Mouse (Mus musculus): ENCODE data around the gene Cand2. TPM values are rescaled to one million over a fixed set of nuclear protein-coding genes. Genes with fewer than 3 reads are reported as not detected.

Gene Cand2
- 7.9 and 18.1 TPM in 2 replicates for polyA plus RNA-seq (2012; rRNA removed; ENCODE audit: low replicate concordance)

GRCm38 (mm10) chr6:115774501-115774921 is at the start of gene Cand2:
TSS of gene Cand2 (plus strand) at chr6:115774538.

DNA sequence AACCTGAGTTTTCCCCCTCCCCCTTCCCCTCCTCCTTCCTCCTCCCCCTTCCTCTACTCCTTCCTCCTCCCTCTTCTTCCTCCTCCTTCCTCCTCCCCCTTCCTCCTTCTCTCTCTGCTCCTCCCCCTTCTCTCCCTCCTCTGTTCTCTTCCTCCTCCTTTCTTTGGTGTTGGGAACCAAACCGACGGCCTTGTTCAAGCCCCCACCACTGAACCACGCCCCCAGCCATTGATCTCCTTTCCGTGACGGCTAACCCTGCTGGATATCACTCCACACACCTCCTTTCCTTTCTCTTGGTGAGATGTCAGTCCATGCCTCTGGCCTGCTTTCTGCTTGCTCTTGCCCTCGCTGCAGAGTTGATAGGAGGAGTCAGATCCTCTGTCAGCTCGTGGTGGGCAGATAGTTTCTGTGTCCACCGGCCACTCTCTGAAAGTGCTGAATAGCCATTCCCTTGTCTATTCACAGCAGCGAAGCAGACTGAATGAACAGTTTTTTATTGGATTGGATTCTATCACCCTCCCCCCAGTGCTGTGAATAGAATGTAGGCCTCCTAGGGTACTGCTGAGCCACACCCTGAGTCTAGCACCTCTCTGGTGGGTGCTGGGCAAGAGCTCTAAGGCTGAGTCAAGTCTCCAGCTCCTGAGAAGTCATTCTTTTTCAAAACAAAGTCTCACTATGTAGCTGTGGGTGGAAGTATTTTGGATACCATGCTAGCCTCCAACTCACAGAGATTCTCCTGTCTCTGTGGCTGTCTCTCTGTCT is 12.2 kb upstream of the Cand2 start, which contains the start of gene Tmem40:
Gene Tmem40 (minus strand): TSS at position 416 of the 762 bp plus-strand sequence.

DNA sequence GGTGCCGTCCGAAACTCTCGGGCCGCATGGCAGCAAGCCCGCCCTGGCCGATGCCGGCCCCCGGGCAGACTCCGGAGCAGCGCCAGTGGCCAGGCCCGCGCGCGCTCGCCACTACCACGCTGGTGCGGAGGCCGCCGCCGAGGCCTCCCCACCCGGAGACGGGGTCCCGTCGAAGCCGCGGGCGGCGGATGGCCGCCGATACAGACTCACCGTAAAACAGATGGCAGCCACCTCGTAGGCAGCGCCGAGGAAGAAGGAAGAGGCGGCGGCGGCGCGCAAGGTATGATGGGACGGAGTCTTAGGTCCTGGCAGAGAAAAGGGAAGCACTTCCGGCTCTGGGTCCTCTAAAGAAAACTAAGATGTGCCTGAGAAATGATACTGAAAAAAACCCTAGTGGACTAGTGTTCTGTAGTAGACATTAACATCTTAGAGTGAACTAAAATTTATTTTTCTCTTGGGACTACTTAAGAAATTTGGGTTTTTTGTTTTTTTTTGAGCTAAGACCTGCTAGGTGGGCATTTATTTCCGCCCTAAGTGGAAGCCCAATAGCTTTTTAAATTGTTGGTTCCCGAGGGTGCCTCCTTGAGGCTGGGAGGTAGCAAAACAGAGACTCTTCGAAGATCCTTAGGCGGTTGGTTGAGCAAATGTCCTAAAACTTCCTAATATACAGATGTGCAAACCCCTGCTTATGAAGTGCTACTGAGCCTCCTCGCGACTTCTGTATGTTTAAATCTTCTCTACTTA is 34.3 kb downstream of the Cand2 start, which contains the start of gene Rpl32:
Gene Rpl32 (minus strand): TSS at position 260 of the 744 bp plus-strand sequence.

DNA sequence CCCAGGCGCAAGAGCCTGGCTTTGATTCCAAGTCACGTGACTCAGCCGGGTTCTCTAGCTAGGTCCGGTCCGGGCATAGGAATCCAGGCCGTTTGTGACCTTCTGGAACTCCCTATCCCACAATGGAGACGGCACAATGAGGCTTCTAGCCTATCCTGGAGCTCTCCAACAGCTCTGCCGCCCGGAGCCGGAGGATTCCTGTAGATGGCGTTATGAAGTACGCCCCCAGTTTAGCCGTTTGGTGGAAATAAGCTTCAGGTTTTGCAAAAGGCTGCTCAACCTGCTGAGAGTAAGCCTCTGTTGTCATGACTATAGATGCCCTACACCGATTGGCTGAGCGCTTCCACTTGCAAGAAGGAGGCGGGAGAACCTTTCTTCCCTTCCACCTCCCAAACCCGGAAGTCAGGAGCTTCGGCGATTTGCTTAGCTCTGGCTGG is 63.8 kb downstream of the Cand2 start, which contains the start of gene Efcab12:
Gene Efcab12 (minus strand): TSS at position 252 of the 437 bp plus-strand sequence.

DNA sequence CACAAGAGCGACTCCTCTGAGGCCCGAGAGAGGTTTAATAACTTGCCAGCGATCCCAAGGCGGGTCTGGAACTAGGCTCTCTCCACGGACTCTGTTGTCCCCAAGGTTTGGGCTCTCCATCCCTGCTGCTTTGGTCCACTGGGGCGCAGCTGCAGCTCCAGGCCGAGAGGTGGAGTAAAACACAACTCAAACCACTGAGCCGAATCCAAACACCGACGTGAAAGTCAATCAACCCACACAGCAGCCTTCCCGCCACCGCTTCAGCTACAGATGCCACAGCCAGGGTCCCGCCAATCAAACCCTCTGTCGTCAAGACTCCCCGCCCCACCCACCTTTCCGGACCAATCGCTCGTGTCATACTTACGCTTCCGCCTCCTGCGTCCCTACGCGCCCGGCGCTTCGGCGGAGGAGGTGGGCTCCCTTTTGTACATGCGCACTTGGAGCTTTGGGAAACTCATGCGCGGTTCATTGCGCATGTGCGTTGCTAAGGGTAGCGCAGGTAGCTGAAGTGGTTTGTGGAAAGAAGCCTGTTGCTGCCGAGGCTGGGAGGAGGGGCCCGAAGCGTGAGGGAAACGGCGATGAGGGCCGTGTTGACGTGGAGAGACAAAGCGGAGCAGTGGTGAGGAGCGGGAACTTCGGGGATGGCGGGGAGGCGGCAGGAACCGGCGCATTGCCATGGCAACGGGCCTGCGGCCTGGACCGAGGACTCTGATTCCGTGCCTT is 78.9 kb downstream of the Cand2 start, which contains the start of the genes Mbd4 and Ift122:
Gene Mbd4 (minus strand): TSS at position 281 of the 723 bp plus-strand sequence.
Gene Ift122 (plus strand): TSS at position 380 of the 723 bp plus-strand sequence.

Other genes with a start within 250 kb of the Cand2 start
- gene Tsen2, start 229.9 kb upstream of the Cand2 start, polyA plus RNA-seq (2012; rRNA removed; ENCODE audit: low replicate concordance), result 4.2 and 4.3 TPM in 2 replicates
- 0.07 TPM in 1 of 2 replicates, not detected in the other for gene Mkrn2os, start 182.0 kb upstream of the Cand2 start, polyA plus RNA-seq (2012; rRNA removed; ENCODE audit: low replicate concordance)
- gene Mkrn2, start 172.6 kb upstream of the Cand2 start, polyA plus RNA-seq (2012; rRNA removed; ENCODE audit: low replicate concordance), result 120 and 147 TPM in 2 replicates
- 106 and 156 TPM in 2 replicates for gene Raf1, start 97.9 kb upstream of the Cand2 start, polyA plus RNA-seq (2012; rRNA removed; ENCODE audit: low replicate concordance)
- 11.9 and 12.9 TPM in 2 replicates for gene Tmem40, start 12.1 kb upstream of the Cand2 start, polyA plus RNA-seq (2012; rRNA removed; ENCODE audit: low replicate concordance)
- gene Rpl32, start 34.2 kb downstream of the Cand2 start, polyA plus RNA-seq (2012; rRNA removed; ENCODE audit: low replicate concordance), result 378 and 610 TPM in 2 replicates
- 0.18 and 0.29 TPM in 2 replicates for gene Efcab12, start 63.9 kb downstream of the Cand2 start, polyA plus RNA-seq (2012; rRNA removed; ENCODE audit: low replicate concordance)
- 1.7 and 3.5 TPM in 2 replicates for gene Mbd4, start 78.8 kb downstream of the Cand2 start, polyA plus RNA-seq (2012; rRNA removed; ENCODE audit: low replicate concordance)
- gene Ift122, start 78.9 kb downstream of the Cand2 start, polyA plus RNA-seq (2012; rRNA removed; ENCODE audit: low replicate concordance), result 8.3 and 11.2 TPM in 2 replicates
- 0.96 and 1.1 TPM in 2 replicates for gene Rho, start 157.2 kb downstream of the Cand2 start, polyA plus RNA-seq (2012; rRNA removed; ENCODE audit: low replicate concordance)
- gene H1foo, start 170.4 kb downstream of the Cand2 start, polyA plus RNA-seq (2012; rRNA removed; ENCODE audit: low replicate concordance), result not detected in 2 replicates
- gene Plxnd1, start 220.5 kb downstream of the Cand2 start, polyA plus RNA-seq (2012; rRNA removed; ENCODE audit: low replicate concordance), result 107 and 185 TPM in 2 replicates